Mouse (Mus musculus): ENCODE measurements at regions not wholly inside any gene's neighbourhood (a gene's known extent, or its start where the extent isn't known, plus 50 kb on each side); places are given as distances from the start of the nearest gene placed in this dataset.

DNA sequence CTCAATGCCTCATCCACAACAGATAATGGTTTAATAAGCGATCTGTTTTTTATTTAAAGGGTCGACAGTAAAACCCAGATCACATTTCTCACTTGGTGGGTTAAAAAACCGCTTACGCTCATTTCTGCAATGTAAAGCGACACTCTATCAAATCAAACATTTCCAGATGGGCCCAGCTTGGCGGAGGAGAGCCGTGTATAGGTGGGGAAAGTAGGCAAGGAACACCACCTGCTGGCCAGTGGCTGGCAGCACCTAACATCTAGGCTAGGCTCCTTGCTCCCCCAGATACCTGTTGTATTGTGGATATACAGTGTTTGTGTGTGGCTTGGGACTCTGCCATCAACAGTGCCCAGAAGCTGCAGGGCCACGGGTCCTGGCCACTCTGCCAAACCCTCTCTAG, 50.1 kb upstream of the Ttc34 start:
- no peaks in the 10 kb centered on the region for H3K9me3 ChIP-seq
- 39% methylated on average over 8 of the region's 8 CpGs for WGBS
- H3K36me3 ChIP-seq (replicated peaks), result no peaks in the 10 kb centered on the region
- no peak overlapping the region for H3K4me3 ChIP-seq
- peak; percentile 82 for DNase-seq (ENCODE audit: low spot score)
- H3K4me1 ChIP-seq, result peaks cover 48% of the 10 kb centered on the region
- peak overlapping the region; percentile 49; the same call in 1 of the 2 replicates for H3K27ac ChIP-seq (replicated peaks)
- H3K27me3 ChIP-seq (replicated peaks; ENCODE audit: low read depth, poor library complexity, severe bottlenecking), result peaks cover 75% of the 10 kb centered on the region
